Mouse (Mus musculus): Measurements from ENCODE around the gene Kctd15. TPM values are rescaled to one million over a fixed set of nuclear protein-coding genes. Genes with fewer than 3 reads are reported as not detected.

The Kctd15 gene
- polyA plus RNA-seq, 1 experiment from 2014 or later: 10.0 TPM

GRCm38 (mm10) chr7:34659386-34660085, 3.0 kb upstream of the Kctd15 start:
- no peak for ATAC-seq (replicated peaks; ENCODE audit: low FRiP score, low TSS enrichment, low read depth)
- Histone ChIP-seq H3K9ac (ENCODE audit: low read length) (no peak overlapping the region), H3K9me3 (ENCODE audit: control insufficient read depth, low read length) (no peaks in the 10 kb centered on the region), H3K36me3 (ENCODE audit: control insufficient read depth, insufficient read depth, low read length) (no peaks in the 10 kb centered on the region), H3K27me3 (replicated peaks; ENCODE audit: control insufficient read depth, insufficient read depth, low read length) (no peaks in the 10 kb centered on the region), H3K4me2 (ENCODE audit: low read length) (no peak overlapping the region), H3K27ac (ENCODE audit: low read depth) (no peak overlapping the region), H3K4me1 (replicated peaks; ENCODE audit: control insufficient read depth, insufficient read depth, low read length) (no peaks in the 10 kb centered on the region), H3K4me3 (ENCODE audit: low read depth, low read length) (no peak overlapping the region)
- DNase-seq (ENCODE audit: low spot score): no peak
- 65% methylated on average over 6 of the region's 6 CpGs for WGBS

- ATAC-seq (replicated peaks; ENCODE audit: low FRiP score, low TSS enrichment, low read depth) (peak; percentile 78), DNase-seq (ENCODE audit: low spot score) (peak; percentile 96)
- Histone ChIP-seq H3K27ac (ENCODE audit: low read depth) (peak overlapping the region; percentile 99), H3K4me1 (replicated peaks; ENCODE audit: control insufficient read depth, insufficient read depth, low read length) (peaks cover 10% of the 10 kb centered on the region; the same call in 1 of the 2 replicates), H3K9me3 (ENCODE audit: control insufficient read depth, low read length) (no peaks in the 10 kb centered on the region), H3K4me3 (ENCODE audit: low read depth, low read length) (peak overlapping the region; percentile 71), H3K27me3 (replicated peaks; ENCODE audit: control insufficient read depth, insufficient read depth, low read length) (no peaks in the 10 kb centered on the region), H3K4me2 (ENCODE audit: low read length) (peak overlapping the region; percentile 62), H3K36me3 (ENCODE audit: control insufficient read depth, insufficient read depth, low read length) (peaks cover 5% of the 10 kb centered on the region), H3K9ac (ENCODE audit: low read length) (peak overlapping the region; percentile 96)
- WGBS: under 1% methylated on average over 54 of the region's 74 CpGs
Observed at GRCm38 (mm10) chr7:34655086-34655839, 1.3 kb downstream of the Kctd15 start.

DNA sequence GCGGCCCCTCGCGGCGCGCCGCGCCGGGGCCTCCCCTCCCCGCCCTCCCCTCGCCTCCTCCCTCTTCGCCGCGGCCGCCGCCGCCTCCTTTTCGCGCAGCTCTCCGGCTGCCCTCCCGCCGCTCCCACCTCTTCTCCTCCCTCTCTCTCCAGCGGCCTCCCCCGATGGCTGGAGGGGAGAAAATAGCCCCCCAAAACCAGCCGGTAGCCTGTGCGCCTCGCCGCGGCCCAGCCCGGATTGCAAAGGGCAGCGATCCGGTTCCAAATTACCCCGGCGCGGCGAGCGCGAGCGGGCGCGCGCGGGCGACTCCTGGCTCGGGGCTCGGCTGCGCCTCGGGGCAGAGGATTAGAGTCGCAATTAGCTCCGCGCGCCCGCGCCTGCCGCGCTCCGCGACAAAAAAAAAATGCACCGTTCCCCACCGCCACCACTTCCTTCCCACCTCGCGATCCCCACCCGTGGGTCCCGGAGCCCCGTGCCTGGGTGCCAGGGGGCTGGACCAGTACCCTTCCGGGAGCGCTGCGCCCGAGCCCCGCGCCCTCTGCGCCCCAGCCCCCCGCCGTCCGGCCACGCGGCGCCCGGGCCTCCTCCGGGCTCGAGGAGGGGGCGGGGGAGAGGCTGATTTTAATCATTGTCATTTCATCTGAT, 2.0 kb downstream of the Kctd15 start:
- H3K4me2 ChIP-seq (ENCODE audit: low read length): peak overlapping the region; percentile 62
- peak; percentile 37 for ATAC-seq (replicated peaks; ENCODE audit: low FRiP score, low TSS enrichment, low read depth)

GRCm38 (mm10) chr7:34653731-34654440, 2.6 kb downstream of the Kctd15 start:
- no peaks in the 10 kb centered on the region for H3K27me3 ChIP-seq (replicated peaks; ENCODE audit: control insufficient read depth, insufficient read depth, low read length)
- H3K36me3 ChIP-seq (ENCODE audit: control insufficient read depth, insufficient read depth, low read length): peaks cover 18% of the 10 kb centered on the region
- peaks cover 10% of the 10 kb centered on the region; the same call in 1 of the 2 replicates for H3K4me1 ChIP-seq (replicated peaks; ENCODE audit: control insufficient read depth, insufficient read depth, low read length)
- no peaks in the 10 kb centered on the region for H3K9me3 ChIP-seq (ENCODE audit: control insufficient read depth, low read length)
- WGBS: under 1% methylated on average over 48 of the region's 64 CpGs
- H3K27ac ChIP-seq (ENCODE audit: low read depth): peak overlapping the region; percentile 99
- ATAC-seq (replicated peaks; ENCODE audit: low FRiP score, low TSS enrichment, low read depth) (peak; percentile 63), DNase-seq (ENCODE audit: low spot score) (peak; percentile 84)
- H3K4me2 ChIP-seq (ENCODE audit: low read length): peak overlapping the region; percentile 62
- H3K4me3 ChIP-seq (ENCODE audit: low read depth, low read length): peak overlapping the region; percentile 71
- peak overlapping the region; percentile 96 for H3K9ac ChIP-seq (ENCODE audit: low read length)

More for the DNA sequence above, 2.0 kb downstream of the Kctd15 start:
- peaks cover 10% of the 10 kb centered on the region; the same call in 1 of the 2 replicates for H3K4me1 ChIP-seq (replicated peaks; ENCODE audit: control insufficient read depth, insufficient read depth, low read length)
- no peaks in the 10 kb centered on the region for H3K27me3 ChIP-seq (replicated peaks; ENCODE audit: control insufficient read depth, insufficient read depth, low read length)
- H3K27ac ChIP-seq (ENCODE audit: low read depth): peak overlapping the region; percentile 99
- peak; percentile 94 for DNase-seq (ENCODE audit: low spot score)
- no peaks in the 10 kb centered on the region for H3K9me3 ChIP-seq (ENCODE audit: control insufficient read depth, low read length)
- peak overlapping the region; percentile 96 for H3K9ac ChIP-seq (ENCODE audit: low read length)
- peak overlapping the region; percentile 71 for H3K4me3 ChIP-seq (ENCODE audit: low read depth, low read length)
- peaks cover 12% of the 10 kb centered on the region for H3K36me3 ChIP-seq (ENCODE audit: control insufficient read depth, insufficient read depth, low read length)
- whole genome bisulfite sequencing: under 1% methylated on average over 55 of the region's 81 CpGs

DNA sequence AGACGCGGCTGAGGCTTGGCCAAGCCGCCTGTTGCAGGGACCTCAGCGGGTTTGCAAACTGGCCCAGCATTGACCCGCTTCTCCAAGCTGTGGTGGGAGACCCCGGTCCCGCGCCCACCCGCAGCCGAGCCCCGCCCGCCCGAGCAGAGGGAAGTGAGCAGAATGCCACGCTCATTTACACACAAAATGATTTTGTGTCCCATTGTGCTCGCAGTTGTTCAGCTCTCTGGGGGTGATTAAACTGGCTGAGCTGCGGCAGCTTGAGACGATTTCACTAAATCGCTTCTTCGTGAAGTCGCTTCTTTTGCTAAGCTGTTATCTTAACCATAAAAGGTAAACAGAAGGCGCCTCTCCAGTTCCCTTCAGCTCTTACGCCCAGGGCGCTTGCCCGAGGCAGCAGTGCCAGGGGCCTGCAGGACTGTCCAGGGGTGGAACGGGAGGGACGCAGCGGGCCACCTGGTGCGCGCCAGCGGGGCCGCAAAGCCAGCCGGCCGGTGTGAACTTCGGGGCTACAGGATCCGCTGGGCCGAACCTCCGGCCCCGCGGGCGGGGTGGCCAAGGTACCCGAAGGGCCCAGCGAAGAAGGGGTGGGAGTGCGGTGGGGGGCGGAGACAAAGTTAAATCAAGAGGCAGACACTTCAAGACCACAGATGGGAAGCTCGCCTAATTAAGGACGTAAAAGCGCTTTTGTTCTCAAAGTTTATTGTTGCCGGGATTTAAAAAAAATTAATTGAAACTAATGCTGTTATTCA, 3.6 kb downstream of the Kctd15 start:
- Histone ChIP-seq H3K4me2 (ENCODE audit: low read length) (peak overlapping the region; percentile 62), H3K27ac (ENCODE audit: low read depth) (peak overlapping the region; percentile 99), H3K9ac (ENCODE audit: low read length) (peak overlapping the region; percentile 96), H3K9me3 (ENCODE audit: control insufficient read depth, low read length) (no peaks in the 10 kb centered on the region), H3K36me3 (ENCODE audit: control insufficient read depth, insufficient read depth, low read length) (peaks cover 28% of the 10 kb centered on the region), H3K4me3 (ENCODE audit: low read depth, low read length) (peak overlapping the region; percentile 71), H3K27me3 (replicated peaks; ENCODE audit: control insufficient read depth, insufficient read depth, low read length) (no peaks in the 10 kb centered on the region), H3K4me1 (replicated peaks; ENCODE audit: control insufficient read depth, insufficient read depth, low read length) (peaks cover 10% of the 10 kb centered on the region; the same call in 1 of the 2 replicates)
- ATAC-seq (replicated peaks; ENCODE audit: low FRiP score, low TSS enrichment, low read depth): no peak; the same call in 1 of the 2 replicates
- peak; percentile 69 for DNase-seq (ENCODE audit: low spot score)
- under 1% methylated on average over 48 of the region's 48 CpGs for WGBS

- Histone ChIP-seq H3K4me3 (ENCODE audit: low read depth, low read length) (no peak overlapping the region), H3K27ac (ENCODE audit: low read depth) (no peak overlapping the region), H3K9me3 (ENCODE audit: control insufficient read depth, low read length) (no peaks in the 10 kb centered on the region), H3K27me3 (replicated peaks; ENCODE audit: control insufficient read depth, insufficient read depth, low read length) (no peaks in the 10 kb centered on the region), H3K4me1 (replicated peaks; ENCODE audit: control insufficient read depth, insufficient read depth, low read length) (peaks cover 10% of the 10 kb centered on the region; the same call in 1 of the 2 replicates), H3K9ac (ENCODE audit: low read length) (no peak overlapping the region), H3K4me2 (ENCODE audit: low read length) (peak overlapping the region; percentile 62; the same call in 1 of the 2 replicates), H3K36me3 (ENCODE audit: control insufficient read depth, insufficient read depth, low read length) (peaks cover 40% of the 10 kb centered on the region)
- WGBS: 40% methylated on average over 2 of the region's 2 CpGs
- DNase-seq (ENCODE audit: low spot score) (no peak), ATAC-seq (replicated peaks; ENCODE audit: low FRiP score, low TSS enrichment, low read depth) (no peak)
Observed at GRCm38 (mm10) chr7:34651381-34651780, 5.2 kb downstream of the Kctd15 start.

GRCm38 (mm10) chr7:34647052-34647451, 9.5 kb downstream of the Kctd15 start:
- Histone ChIP-seq H3K4me3 (ENCODE audit: low read depth, low read length) (no peak overlapping the region), H3K27me3 (replicated peaks; ENCODE audit: control insufficient read depth, insufficient read depth, low read length) (no peaks in the 10 kb centered on the region), H3K36me3 (ENCODE audit: control insufficient read depth, insufficient read depth, low read length) (peaks cover 80% of the 10 kb centered on the region), H3K9ac (ENCODE audit: low read length) (no peak overlapping the region), H3K4me1 (replicated peaks; ENCODE audit: control insufficient read depth, insufficient read depth, low read length) (peaks cover 5% of the 10 kb centered on the region; the same call in 1 of the 2 replicates), H3K9me3 (ENCODE audit: control insufficient read depth, low read length) (no peaks in the 10 kb centered on the region), H3K27ac (ENCODE audit: low read depth) (no peak overlapping the region), H3K4me2 (ENCODE audit: low read length) (no peak overlapping the region)
- DNase-seq (ENCODE audit: low spot score) (peak; percentile 61), ATAC-seq (replicated peaks; ENCODE audit: low FRiP score, low TSS enrichment, low read depth) (no peak)
- 71% methylated on average over 9 of the region's 9 CpGs for WGBS
